Mouse (Mus musculus) left cerebral cortex, adult 11 months (tissue): ENCODE results near the gene Pcyt1b.

Source experiments
- DNase-seq: peaks from one replicate; pipeline ENCODE4 v3.0.0; 2022; ENCODE audit warnings: low spot score

Pcyt1b gene

DNA sequence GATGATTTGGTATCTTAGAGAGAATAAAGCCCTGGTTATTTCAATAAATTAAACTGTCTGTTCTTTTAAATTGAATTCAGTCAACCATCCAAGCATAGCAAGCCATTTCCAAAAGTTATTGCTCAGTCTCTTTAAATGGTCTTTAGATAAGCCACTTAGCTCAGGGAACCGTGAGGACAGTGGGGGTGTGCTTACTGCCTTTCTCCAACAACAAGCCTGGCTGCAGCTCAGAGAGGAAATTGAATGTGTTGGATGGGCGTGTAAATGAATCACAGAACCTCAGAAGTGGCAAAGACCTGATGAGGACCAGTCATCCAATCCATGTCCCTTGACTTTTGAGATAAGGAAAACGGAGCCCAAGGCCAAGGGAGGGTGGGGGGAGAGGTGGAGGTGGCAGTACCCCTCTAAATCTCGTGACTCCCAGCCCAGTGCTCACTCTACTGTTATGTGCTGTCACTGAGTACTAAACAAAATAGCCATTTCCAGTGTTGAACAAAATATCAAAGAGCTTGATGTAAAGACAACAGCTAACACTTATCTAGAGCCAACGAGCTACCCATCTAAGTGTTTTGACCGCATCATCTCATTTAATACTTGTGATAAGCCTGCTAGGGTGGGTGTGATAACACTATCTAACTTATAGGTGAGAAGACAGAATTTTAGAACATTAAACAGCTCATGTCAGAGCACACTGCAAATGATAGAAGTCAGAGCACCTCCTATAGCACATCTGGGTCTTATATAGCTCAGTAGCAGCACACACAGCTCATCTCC lies 78.5 kb downstream of the Pcyt1b start:
- no peak for DNase-seq

DNA sequence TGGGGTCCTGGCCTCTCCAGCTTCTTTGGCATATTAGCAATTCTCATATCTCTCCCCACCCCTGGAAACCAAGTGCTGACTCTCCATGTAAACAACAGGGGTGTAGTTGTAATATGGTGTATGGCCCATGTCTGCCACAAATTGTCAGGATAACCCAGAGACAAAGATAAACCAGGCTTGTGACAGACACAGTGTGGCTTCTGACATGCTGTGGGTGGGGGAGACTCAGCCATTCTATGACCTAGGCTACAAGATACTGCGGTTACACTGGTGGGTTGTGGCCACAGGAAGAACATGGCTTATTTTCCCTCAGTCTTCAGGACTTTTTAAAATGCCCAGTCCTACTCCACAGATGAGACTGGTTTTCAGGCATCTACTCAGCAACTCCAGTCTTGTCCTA lies 94.5 kb downstream of the Pcyt1b start:
- no peak for DNase-seq

DNA sequence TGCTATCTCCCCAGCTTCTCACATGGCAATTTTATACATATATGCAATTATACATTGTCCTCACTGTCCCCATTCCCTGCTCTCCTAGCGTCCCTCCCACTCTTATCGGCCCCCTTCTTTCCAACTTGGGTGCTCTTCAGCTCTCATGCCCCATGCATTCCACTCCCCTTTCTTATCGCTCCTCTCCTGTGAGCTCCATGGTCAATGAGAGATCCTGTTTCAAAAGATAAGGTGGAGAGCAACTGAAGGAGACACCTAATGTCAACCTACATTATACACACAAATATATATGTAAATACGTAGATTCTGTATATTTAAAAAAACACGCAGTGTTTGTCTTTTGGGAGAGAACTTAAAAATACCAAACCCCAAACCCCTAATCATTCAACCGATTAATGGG lies 95.9 kb downstream of the Pcyt1b start:
- DNase-seq = no peak

DNA sequence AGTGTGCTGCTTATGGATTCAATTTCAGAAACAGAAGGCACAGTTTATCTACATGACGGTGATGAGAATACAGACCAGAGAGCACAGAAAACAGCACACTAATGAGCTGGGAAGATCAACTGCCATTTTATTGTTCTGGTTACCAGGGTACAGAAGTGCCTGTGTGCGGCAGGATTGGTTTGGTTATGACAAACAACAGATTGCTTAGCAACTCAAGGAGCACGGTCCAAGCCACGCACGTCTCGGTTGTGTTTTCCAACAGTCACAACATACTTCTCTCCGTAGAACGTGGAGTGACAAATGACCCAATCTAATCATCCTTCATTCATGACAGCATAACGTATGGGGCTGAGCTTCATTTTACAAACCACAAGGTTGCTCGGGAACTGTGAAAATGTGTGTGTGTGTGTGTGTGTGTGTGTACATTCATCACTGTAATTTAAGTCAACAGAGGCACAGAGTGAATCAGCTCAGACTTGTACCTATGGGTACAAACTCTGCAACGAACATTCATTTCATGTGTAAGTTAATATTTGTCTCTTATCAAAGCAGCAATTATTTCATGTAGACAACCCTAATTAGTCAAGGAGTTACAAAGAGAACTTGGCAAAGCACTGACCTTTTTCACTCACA lies 100.7 kb downstream of the Pcyt1b start:
- DNase-seq = no peak

DNA sequence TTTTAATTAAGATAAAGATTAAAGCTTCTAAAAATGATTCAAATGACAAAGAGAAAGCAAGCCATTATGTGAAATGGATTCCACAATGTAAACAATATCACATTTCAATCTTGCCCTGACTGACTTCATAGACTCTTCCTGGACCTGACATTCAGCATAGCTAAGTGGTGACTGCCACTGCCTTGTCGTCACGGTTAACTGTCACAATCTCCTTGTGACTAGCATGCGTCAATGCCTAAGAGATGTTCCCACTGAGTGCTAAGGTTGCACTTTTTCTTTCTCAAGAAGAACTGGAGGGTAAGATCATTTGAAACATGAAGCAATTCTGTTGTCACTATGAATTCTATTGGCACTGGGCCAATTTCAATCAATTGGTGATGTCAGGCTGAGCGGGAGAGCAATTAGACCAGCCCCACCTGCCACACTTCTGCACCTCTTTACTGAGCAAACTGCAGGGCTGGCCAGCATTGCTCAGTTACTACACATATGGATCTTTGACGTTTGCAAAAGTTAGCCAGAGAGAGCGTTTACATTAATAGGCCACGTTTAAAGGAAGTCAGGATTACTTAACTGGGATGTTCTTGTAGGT lies 102.3 kb downstream of the Pcyt1b start:
- DNase-seq = no peak

DNA sequence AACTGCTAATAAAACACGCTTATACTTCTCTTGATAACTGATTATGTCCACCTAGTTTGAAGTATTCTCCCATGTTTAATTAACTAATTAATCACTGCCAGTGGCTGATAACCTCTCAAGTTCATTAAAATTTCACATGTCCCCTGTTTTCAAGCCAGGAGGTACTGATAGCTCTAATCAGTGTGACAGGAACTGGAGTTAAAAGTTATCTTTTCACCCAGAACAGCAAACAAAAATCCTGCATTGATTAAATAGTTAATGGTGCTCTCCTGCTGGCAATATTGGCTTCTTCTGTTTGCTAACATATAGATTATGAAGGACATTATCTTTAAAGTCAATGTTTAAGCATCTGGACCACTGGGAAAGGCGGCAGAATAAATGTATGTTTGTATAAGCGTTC lies 106.1 kb downstream of the Pcyt1b start:
- DNase-seq = no peak

DNA sequence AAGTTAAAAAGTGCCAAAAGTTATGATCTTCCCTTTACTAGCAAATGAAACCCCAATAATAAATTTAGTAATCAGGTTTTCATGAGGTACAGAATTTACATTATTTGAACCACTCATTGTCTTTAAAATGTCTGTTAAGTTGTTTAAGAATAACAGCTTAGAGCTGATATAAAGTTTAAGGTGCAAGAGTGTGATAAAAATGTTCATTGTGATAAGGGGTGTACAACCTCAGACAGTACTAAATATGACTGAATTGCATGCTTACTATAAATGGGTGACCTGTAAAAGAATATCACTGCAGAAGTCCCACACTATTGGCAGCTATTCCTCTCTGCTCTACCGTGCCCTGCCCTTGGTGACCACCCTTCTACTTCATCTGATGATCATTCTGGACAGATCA lies 134.9 kb downstream of the Pcyt1b start:
- DNase-seq = no peak

DNA sequence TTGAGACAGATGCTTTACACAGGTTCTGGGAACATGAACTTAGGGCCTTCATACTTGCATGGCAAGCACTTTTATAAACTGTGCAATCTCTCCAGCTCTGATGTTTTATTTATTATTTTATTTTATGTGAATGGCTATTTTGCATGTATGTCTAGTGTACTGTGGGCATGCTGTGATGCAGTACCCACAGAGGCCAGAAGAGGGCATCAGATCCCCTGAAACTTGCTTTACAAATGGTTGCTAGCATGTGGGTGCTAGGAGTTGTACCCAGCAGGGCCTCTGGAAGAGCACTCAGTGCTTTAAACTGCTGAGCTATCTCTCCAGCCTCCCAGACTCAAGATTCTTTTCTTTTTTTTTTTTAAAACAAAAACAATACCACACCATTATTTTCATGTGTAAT lies 138.5 kb downstream of the Pcyt1b start:
- no peak for DNase-seq
